In genomic region chr5:51935391-51936354, GRCm38 (mm10) we compare ENCODE assay signal across 22 mouse cellular contexts.
A peak's percentile ranks its signal among the peaks of the same experiment; 100 is the strongest.
DNase-seq lines count a peak whose midpoint lies in the region; ATAC-seq lines count a peak whose summit lies in the region.
"Had no signal": no experiment of that assay in that cellular context is flagged by ENCODE, and none has a peak within 500 bp of the region (broad histone marks: within the 10 kb centered on the region; RNA-seq: fewer than 3 reads in every experiment).

No protein-coding gene starts in this region.

- 70% methylated on average over 17 of the region's 17 CpGs for WGBS in hindbrain, embryonic 11.5 days
- 56% methylated on average over 17 of the region's 17 CpGs for WGBS in hindbrain, embryonic 13.5 days
- WGBS in neural tube, embryonic 11.5 days, result 70% methylated on average over 17 of the region's 17 CpGs
- 53% methylated on average over 17 of the region's 17 CpGs for WGBS in neural tube, embryonic 15.5 days
- WGBS in hindbrain, embryonic 14.5 days, result 59% methylated on average over 17 of the region's 17 CpGs

- no peak overlapping the region for H3K4me2 ChIP-seq in hindbrain, embryonic 11.5 days (replicated peaks; ENCODE audit: low read depth, low read length)
- H3K4me2 ChIP-seq in hindbrain, embryonic 13.5 days, result no peak overlapping the region
- no peak overlapping the region for H3K4me2 ChIP-seq in neural tube, embryonic 11.5 days (ENCODE audit: low read depth)
- H3K4me2 ChIP-seq in neural tube, embryonic 15.5 days, result no peak overlapping the region
- H3K4me2 ChIP-seq in hindbrain, embryonic 14.5 days (replicated peaks), result no peak overlapping the region
- H3K4me2 ChIP-seq: limb, embryonic 13.5 days; liver, embryonic 15.5 days; midbrain, embryonic 13.5 days had no signal

- peak overlapping the region; percentile 36; the same call in 1 of the 2 replicates for H3K27ac ChIP-seq in hindbrain, embryonic 11.5 days (ENCODE audit: low read depth, low read length)
- no peak overlapping the region for H3K27ac ChIP-seq in hindbrain, embryonic 13.5 days
- no peak overlapping the region for H3K27ac ChIP-seq in neural tube, embryonic 11.5 days (ENCODE audit: low read depth, low read length)
- no peak overlapping the region for H3K27ac ChIP-seq in neural tube, embryonic 15.5 days (replicated peaks)
- no peak overlapping the region for H3K27ac ChIP-seq in hindbrain, embryonic 14.5 days
- H3K27ac ChIP-seq: forebrain, embryonic 10.5 days; limb, embryonic 13.5 days; liver, embryonic 15.5 days; midbrain, embryonic 13.5 days; stomach, postnatal 0 days had no signal

- no peaks in the 10 kb centered on the region for H3K36me3 ChIP-seq in hindbrain, embryonic 11.5 days (ENCODE audit: control insufficient read depth, insufficient read depth, low read length)
- no peaks in the 10 kb centered on the region for H3K36me3 ChIP-seq in hindbrain, embryonic 13.5 days
- no peaks in the 10 kb centered on the region for H3K36me3 ChIP-seq in neural tube, embryonic 11.5 days (ENCODE audit: control insufficient read depth, insufficient read depth, low read length)
- no peaks in the 10 kb centered on the region for H3K36me3 ChIP-seq in neural tube, embryonic 15.5 days
- H3K36me3 ChIP-seq in hindbrain, embryonic 14.5 days (replicated peaks; ENCODE audit: control insufficient read depth, insufficient read depth), result no peaks in the 10 kb centered on the region
- H3K36me3 ChIP-seq: forebrain, embryonic 10.5 days; limb, embryonic 13.5 days; liver, embryonic 15.5 days; midbrain, embryonic 13.5 days had no signal

- no peaks in the 10 kb centered on the region for H3K9me3 ChIP-seq in hindbrain, embryonic 11.5 days (ENCODE audit: control insufficient read depth, low read length)
- H3K9me3 ChIP-seq in hindbrain, embryonic 13.5 days, result no peaks in the 10 kb centered on the region
- no peaks in the 10 kb centered on the region for H3K9me3 ChIP-seq in neural tube, embryonic 11.5 days (ENCODE audit: control insufficient read depth, low read length)
- no peaks in the 10 kb centered on the region for H3K9me3 ChIP-seq in neural tube, embryonic 15.5 days (replicated peaks)
- no peaks in the 10 kb centered on the region for H3K9me3 ChIP-seq in hindbrain, embryonic 14.5 days (ENCODE audit: control insufficient read depth, low read length)
- H3K9me3 ChIP-seq: forebrain, embryonic 10.5 days; limb, embryonic 13.5 days; liver, embryonic 15.5 days; midbrain, embryonic 13.5 days had no signal

- ATAC-seq in hindbrain, embryonic 11.5 days (ENCODE audit: low FRiP score), result peak; percentile 71
- ATAC-seq in hindbrain, embryonic 13.5 days (ENCODE audit: low FRiP score), result no peak
- ATAC-seq in neural tube, embryonic 11.5 days (ENCODE audit: insufficient read depth, low FRiP score, low TSS enrichment), result peak; percentile 73
- ATAC-seq in neural tube, embryonic 15.5 days (ENCODE audit: low FRiP score), result no peak
- peak; percentile 21; the same call in 1 of the 2 replicates for ATAC-seq in hindbrain, embryonic 14.5 days (ENCODE audit: low FRiP score)
- ATAC-seq: activated CD4-positive, CD25-positive, alpha-beta regulatory T cell, adult 4 months; forebrain, embryonic 16.5 days; intestine, postnatal 0 days; lung, postnatal 0 days; midbrain, embryonic 13.5 days had no signal

- no peaks in the 10 kb centered on the region for H3K4me1 ChIP-seq in hindbrain, embryonic 11.5 days (replicated peaks; ENCODE audit: control insufficient read depth, insufficient read depth, low read length)
- H3K4me1 ChIP-seq in hindbrain, embryonic 13.5 days (replicated peaks), result peaks cover 10% of the 10 kb centered on the region
- H3K4me1 ChIP-seq in neural tube, embryonic 11.5 days (ENCODE audit: control insufficient read depth, insufficient read depth, low read length), result no peaks in the 10 kb centered on the region
- H3K4me1 ChIP-seq in neural tube, embryonic 15.5 days, result 0 out of 2 replicates have a peak, but pooled peaks cover 4% of the 10 kb centered on the region
- no peaks in the 10 kb centered on the region for H3K4me1 ChIP-seq in hindbrain, embryonic 14.5 days (replicated peaks; ENCODE audit: control insufficient read depth, insufficient read depth, low read length)
- H3K4me1 ChIP-seq: forebrain, embryonic 10.5 days; limb, embryonic 13.5 days; liver, embryonic 15.5 days; midbrain, embryonic 13.5 days had no signal

- no peaks in the 10 kb centered on the region for H3K27me3 ChIP-seq in hindbrain, embryonic 11.5 days (ENCODE audit: control insufficient read depth, insufficient read depth, low read length)
- no peaks in the 10 kb centered on the region for H3K27me3 ChIP-seq in hindbrain, embryonic 13.5 days
- H3K27me3 ChIP-seq in neural tube, embryonic 11.5 days (ENCODE audit: control insufficient read depth, insufficient read depth, low read length), result no peaks in the 10 kb centered on the region
- H3K27me3 ChIP-seq in neural tube, embryonic 15.5 days (replicated peaks), result no peaks in the 10 kb centered on the region
- no peaks in the 10 kb centered on the region for H3K27me3 ChIP-seq in hindbrain, embryonic 14.5 days (ENCODE audit: control insufficient read depth, insufficient read depth, low read length)
- H3K27me3 ChIP-seq: limb, embryonic 13.5 days; liver, embryonic 15.5 days; midbrain, embryonic 13.5 days had no signal

- H3K9ac ChIP-seq in hindbrain, embryonic 11.5 days (ENCODE audit: low read depth, low read length), result no peak overlapping the region
- H3K9ac ChIP-seq in hindbrain, embryonic 13.5 days, result no peak overlapping the region
- H3K9ac ChIP-seq in neural tube, embryonic 11.5 days (ENCODE audit: low read length), result no peak overlapping the region
- no peak overlapping the region for H3K9ac ChIP-seq in neural tube, embryonic 15.5 days (replicated peaks)
- no peak overlapping the region for H3K9ac ChIP-seq in hindbrain, embryonic 14.5 days
- H3K9ac ChIP-seq: limb, embryonic 13.5 days; liver, embryonic 15.5 days; midbrain, embryonic 13.5 days had no signal

- H3K4me3 ChIP-seq in hindbrain, embryonic 11.5 days (ENCODE audit: low read depth, low read length), result no peak overlapping the region
- H3K4me3 ChIP-seq in hindbrain, embryonic 13.5 days, result no peak overlapping the region
- no peak overlapping the region for H3K4me3 ChIP-seq in neural tube, embryonic 11.5 days (ENCODE audit: low read depth, low read length)
- no peak overlapping the region for H3K4me3 ChIP-seq in neural tube, embryonic 15.5 days (replicated peaks)
- H3K4me3 ChIP-seq in hindbrain, embryonic 14.5 days (replicated peaks; ENCODE audit: low read length), result no peak overlapping the region
- H3K4me3 ChIP-seq: forebrain, embryonic 10.5 days; limb, embryonic 13.5 days; liver, embryonic 15.5 days; midbrain, embryonic 13.5 days had no signal

- no peak for DNase-seq in hindbrain, embryonic 11.5 days (ENCODE audit: low spot score)
- peak; percentile 53 for DNase-seq in neural tube, embryonic 11.5 days (ENCODE audit: low spot score)
- no peak for DNase-seq in hindbrain, embryonic 14.5 days (ENCODE audit: low spot score)
- DNase-seq in cerebellum, postnatal 14 days, result no peak
- no peak for DNase-seq in right cerebral cortex, postnatal 10 days (ENCODE audit: low spot score in 2 of 2)
- DNase-seq: adrenal gland, postnatal 10 days; cerebellum, adult 8-10 months; gastrocnemius, postnatal 14 days; kidney, postnatal 4 days; thymus, adult 2 months; thymus, postnatal 4 days had no signal

Comparison
In these comparisons a context has a peak if more than half of its experiments do, and no peak if none do; other contexts are left out.
1. ATAC-seq: peak in hindbrain, embryonic 11.5 days (single experiment), neural tube, embryonic 11.5 days (single experiment) and hindbrain, embryonic 14.5 days (single experiment); none in hindbrain, embryonic 13.5 days (single experiment) and neural tube, embryonic 15.5 days (single experiment).